Mouse (Mus musculus) spleen, adult 2 months (tissue): ENCODE measurements at regions not wholly inside any gene's neighbourhood (a gene's known extent, or its start where the extent isn't known, plus 50 kb on each side); places are given as distances from the start of the nearest gene placed in this dataset.

Experiments used
- DNase-seq, 2 experiments: peaks; one replicate each; pipeline versions ENCODE4 v3.0.0 to v3.0.0-alpha.2; 2012 to 2021; ENCODE audit warnings: low spot score in 2 of 2, low read depth in 1 of 2
- H3K27ac ChIP-seq: fragments of 200-500 bp; 2 replicates; pipeline ENCODE4 v1.5.1; 2012; ENCODE audit warnings: low read length, inconsistent platforms; ENCODE audit not compliant: insufficient read depth
- H3K27me3 ChIP-seq: fragments of 200-500 bp; 2 replicates; pipeline ENCODE4 v1.6.1; 2012; ENCODE audit warnings: mild to moderate bottlenecking, moderate library complexity, low read length, inconsistent platforms; ENCODE audit not compliant: control insufficient read depth, insufficient read depth
- H3K36me3 ChIP-seq: fragments of 200-500 bp; 2 replicates; pipeline ENCODE4 v1.6.1; 2012; ENCODE audit warnings: mild to moderate bottlenecking, low read length, inconsistent platforms; ENCODE audit not compliant: control insufficient read depth, insufficient read depth
- H3K4me1 ChIP-seq: fragments of 200-500 bp; 2 replicates; pipeline ENCODE4 v1.6.1; 2011; ENCODE audit warnings: inconsistent platforms; ENCODE audit not compliant: control insufficient read depth, insufficient read depth, insufficient read length
- H3K4me3 ChIP-seq: fragments of 200-500 bp; 2 replicates; pipeline ENCODE4 v1.5.1; 2011; ENCODE audit warnings: mild to moderate bottlenecking, inconsistent platforms; ENCODE audit not compliant: insufficient read depth, insufficient read length; ENCODE audit errors: extremely low read depth
- CTCF ChIP-seq: fragments of 200-500 bp; IDR thresholded peaks from 2 replicates; pipeline ENCODE4 v1.5.1; 2011; ENCODE audit warnings: mild to moderate bottlenecking, inconsistent platforms; ENCODE audit not compliant: insufficient read depth, insufficient read length, insufficient replicate concordance; ENCODE audit errors: extremely low read depth
- POLR2A ChIP-seq: fragments of 200-500 bp; IDR thresholded peaks from 2 replicates; pipeline ENCODE4 v1.6.1; 2011; ENCODE audit warnings: low read depth, low read length, inconsistent platforms
- WGBS: fragments of 180-500 bp; shearing (Covaris S2); methylation state at CpG from one replicate; pipeline ENCODE4 v1.1.7; 2018; 5-methylcytosine and 5-hydroxymethylcytosine counted together

GRCm38 (mm10) chr19:28764795-28765360 lies 70.0 kb upstream of the Slc1a1 start:
- Histone ChIP-seq H3K4me1 (0 out of 2 replicates have a peak, but pooled peaks cover 4% of the 10 kb centered on the region), H3K27ac (no peak overlapping the region), H3K4me3 (no peak overlapping the region), H3K27me3 (no peaks in the 10 kb centered on the region), H3K36me3 (no peaks in the 10 kb centered on the region)
- no peak for TF ChIP-seq POLR2A
- no peak for TF ChIP-seq CTCF
- WGBS = 84% methylated on average over 11 of the region's 11 CpGs
- DNase-seq = no peak

DNA sequence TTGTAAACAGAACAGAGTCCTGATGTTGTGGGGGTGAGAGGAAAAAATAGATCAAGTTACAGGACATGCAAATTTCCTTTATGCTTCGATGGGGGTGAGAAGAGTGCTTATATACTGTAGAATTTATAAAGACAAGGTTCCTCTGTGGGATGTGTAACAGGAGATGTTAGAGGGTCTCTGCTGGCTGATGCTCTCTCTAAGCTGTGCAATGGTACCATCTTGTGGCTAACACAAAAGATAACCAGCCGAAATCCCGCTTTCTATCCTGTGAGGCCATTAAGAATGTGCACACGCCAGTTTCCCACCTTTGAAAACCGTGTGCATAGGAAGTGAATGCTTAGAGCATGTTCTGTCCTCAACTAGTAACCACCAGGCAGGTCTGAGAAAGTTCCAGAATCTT lies 66.6 kb upstream of the Slc1a1 start:
- 55% methylated on average over 5 of the region's 5 CpGs for WGBS
- Histone ChIP-seq H3K4me1 (0 out of 2 replicates have a peak, but pooled peaks cover 4% of the 10 kb centered on the region), H3K36me3 (no peaks in the 10 kb centered on the region), H3K27ac (no peak overlapping the region), H3K4me3 (no peak overlapping the region), H3K27me3 (no peaks in the 10 kb centered on the region)
- DNase-seq = no peak
- TF ChIP-seq POLR2A (no peak), CTCF (no peak)

- H3K4me3 ChIP-seq = no peak overlapping the region
- DNase-seq = no peak
- 80% methylated on average over 12 of the region's 12 CpGs for WGBS
- H3K27me3 ChIP-seq = no peaks in the 10 kb centered on the region
- TF ChIP-seq CTCF (no peak), POLR2A (no peak)
- no peak overlapping the region for H3K27ac ChIP-seq
- no peaks in the 10 kb centered on the region for H3K36me3 ChIP-seq
- 0 out of 2 replicates have a peak, but pooled peaks cover 4% of the 10 kb centered on the region for H3K4me1 ChIP-seq
These were observed 64.4 kb upstream of the Slc1a1 start for GRCm38 (mm10) chr19:28770419-28770818.

DNA sequence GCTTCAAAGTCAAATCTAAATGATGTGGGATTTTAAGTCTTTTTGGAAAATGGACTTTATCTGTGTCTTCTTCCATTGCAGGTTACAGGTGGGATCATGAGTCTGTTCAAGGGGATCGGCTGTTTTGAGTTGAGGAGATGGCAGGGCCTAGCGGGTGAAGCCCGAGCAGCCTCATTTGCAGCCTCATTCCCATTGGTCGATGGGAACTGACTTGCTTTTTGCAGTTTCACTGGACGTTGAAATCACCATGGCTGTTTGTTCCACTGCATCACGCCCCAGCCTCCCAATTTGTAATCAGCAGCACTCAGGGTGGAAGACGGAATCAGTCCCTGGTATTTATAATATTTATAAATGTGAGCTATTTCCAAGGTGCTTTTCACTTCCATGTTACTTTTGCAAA lies 63.0 kb upstream of the Slc1a1 start:
- H3K4me1 ChIP-seq = 0 out of 2 replicates have a peak, but pooled peaks cover 4% of the 10 kb centered on the region
- WGBS = 82% methylated on average over 7 of the region's 7 CpGs
- H3K36me3 ChIP-seq = no peaks in the 10 kb centered on the region
- no peak for DNase-seq
- no peak overlapping the region for H3K4me3 ChIP-seq
- TF ChIP-seq CTCF = no peak
- TF ChIP-seq POLR2A = no peak
- H3K27me3 ChIP-seq = no peaks in the 10 kb centered on the region
- no peak overlapping the region for H3K27ac ChIP-seq

DNA sequence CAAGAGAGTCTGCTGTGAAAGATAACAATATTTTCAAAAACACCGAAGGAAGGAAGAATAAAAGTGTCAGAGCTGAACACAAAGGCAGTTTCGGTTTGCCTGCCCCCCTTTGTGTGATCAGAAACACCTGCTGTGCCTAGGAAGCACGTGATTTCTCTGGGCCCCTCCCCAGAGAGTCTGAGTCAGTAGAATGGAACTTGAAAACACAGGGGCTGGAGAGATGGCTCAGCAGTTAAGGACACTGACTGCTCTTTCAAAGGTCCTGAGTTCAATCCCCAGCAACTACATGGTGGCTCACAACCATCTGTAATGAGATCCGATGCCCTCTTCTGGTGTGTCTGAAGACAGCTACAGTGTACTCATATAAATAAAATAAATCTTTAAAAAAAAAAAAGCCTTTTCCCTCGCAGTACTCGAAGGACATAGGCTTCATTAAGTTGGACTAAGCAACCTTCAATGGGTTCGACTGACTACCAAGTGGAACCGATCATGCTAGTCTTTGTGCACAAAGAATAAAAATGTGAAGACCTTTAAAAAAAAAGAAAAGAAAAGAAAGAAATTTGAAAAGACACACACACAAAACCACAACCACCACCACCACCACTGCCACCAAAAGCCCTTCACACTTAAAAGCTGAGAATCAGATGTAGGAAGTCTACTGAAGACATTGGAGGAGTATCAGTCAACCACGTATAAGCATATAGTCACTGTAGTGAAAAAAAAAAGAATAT lies 61.8 kb upstream of the Slc1a1 start:
- 0 out of 2 replicates have a peak, but pooled peaks cover 1% of the 10 kb centered on the region for H3K4me1 ChIP-seq
- TF ChIP-seq POLR2A (no peak), CTCF (no peak)
- no peaks in the 10 kb centered on the region for H3K36me3 ChIP-seq
- no peaks in the 10 kb centered on the region for H3K27me3 ChIP-seq
- 41% methylated on average over 9 of the region's 9 CpGs for WGBS
- H3K4me3 ChIP-seq = no peak overlapping the region
- peak; percentile 40 to 62 for DNase-seq
- no peak overlapping the region for H3K27ac ChIP-seq

DNA sequence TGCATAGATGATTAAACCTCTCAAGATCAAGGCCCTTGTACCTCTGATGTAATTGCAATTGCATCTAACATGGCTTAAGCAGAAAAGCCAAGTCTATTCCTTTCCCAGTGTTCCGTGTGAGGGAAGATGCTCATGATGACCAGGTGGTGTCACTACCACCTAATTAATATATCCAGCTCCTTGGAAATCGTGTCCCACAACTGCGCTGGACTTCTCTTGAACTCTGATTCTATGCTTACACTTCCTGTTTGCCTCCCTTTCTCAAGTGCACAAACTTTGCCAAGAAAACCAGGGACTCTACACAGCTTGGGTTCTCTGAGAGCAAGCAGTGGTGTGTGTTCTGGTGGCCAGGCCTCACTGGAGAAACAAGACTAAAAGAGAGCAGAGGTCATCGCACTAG lies 58.0 kb upstream of the Slc1a1 start:
- no peaks in the 10 kb centered on the region for H3K27me3 ChIP-seq
- H3K4me3 ChIP-seq = no peak overlapping the region
- H3K36me3 ChIP-seq = no peaks in the 10 kb centered on the region
- no peak overlapping the region for H3K27ac ChIP-seq
- TF ChIP-seq CTCF (no peak), POLR2A (no peak)
- H3K4me1 ChIP-seq = no peaks in the 10 kb centered on the region
- DNase-seq = no peak
- 67% methylated on average over 4 of the region's 4 CpGs for WGBS

- Histone ChIP-seq H3K27ac (no peak overlapping the region), H3K4me1 (no peaks in the 10 kb centered on the region), H3K36me3 (no peaks in the 10 kb centered on the region), H3K4me3 (no peak overlapping the region), H3K27me3 (no peaks in the 10 kb centered on the region)
- no peak for DNase-seq
- TF ChIP-seq CTCF (no peak), POLR2A (no peak)
- 18% methylated on average over 2 of the region's 2 CpGs for WGBS
These were observed 57.2 kb upstream of the Slc1a1 start for GRCm38 (mm10) chr19:28777674-28778073.
